Mouse (Mus musculus): ENCODE measurements around the gene Ascl3. TPM values are rescaled to one million over a fixed set of nuclear protein-coding genes. Genes with fewer than 3 reads are reported as not detected.
A peak's percentile ranks its signal among the peaks of the same experiment; 100 is the strongest.

Ascl3 gene
- total RNA-seq, 2 experiments from 2014 or later, result not detected

DNA sequence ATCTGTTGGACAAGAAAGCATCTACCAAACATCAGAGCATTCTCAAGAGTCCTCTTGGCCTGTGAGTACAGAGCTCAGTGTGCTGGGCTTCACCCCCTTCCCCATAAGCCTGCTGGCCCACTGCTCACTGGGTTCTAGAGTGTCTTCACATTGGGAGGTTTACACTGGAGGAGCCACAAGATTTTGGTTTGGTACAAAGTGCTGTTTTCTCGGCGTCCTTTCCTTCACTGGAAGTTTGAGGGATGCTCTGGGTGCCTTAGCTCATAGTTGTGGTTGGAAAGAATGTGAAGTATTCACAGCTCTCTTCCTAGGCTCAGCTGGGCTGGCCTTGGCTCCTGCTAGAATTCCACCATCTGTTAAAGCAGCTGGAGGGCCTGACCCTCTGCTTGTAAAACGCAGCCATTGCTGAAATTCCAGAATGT is 22.6 kb downstream of the Ascl3 start:
- peak; percentile 78 for DNase-seq

- DNase-seq, result no peak
These were observed 24.3 kb downstream of the Ascl3 start for GRCm38 (mm10) chr7:109707023-109707785.

DNA sequence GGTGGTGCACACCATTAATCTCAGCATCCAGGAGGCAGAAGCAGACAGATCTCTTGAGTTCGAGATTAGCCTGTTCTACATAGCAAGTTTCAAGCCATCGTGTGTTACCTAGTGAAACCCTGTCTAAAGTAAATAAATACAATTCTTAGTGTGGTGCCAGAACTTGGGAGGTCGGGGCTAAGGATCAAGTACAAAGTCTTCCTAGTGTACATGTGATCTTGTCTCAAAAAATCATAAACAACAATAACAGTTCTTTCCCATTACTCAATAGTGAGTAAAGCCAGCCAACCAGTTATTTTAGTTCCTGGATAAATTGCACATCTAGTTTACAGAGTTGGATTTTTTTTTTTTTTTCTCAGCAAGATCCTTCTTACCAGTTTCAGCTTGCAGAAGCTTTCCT is 27.1 kb downstream of the Ascl3 start:
- DNase-seq, result no peak

DNA sequence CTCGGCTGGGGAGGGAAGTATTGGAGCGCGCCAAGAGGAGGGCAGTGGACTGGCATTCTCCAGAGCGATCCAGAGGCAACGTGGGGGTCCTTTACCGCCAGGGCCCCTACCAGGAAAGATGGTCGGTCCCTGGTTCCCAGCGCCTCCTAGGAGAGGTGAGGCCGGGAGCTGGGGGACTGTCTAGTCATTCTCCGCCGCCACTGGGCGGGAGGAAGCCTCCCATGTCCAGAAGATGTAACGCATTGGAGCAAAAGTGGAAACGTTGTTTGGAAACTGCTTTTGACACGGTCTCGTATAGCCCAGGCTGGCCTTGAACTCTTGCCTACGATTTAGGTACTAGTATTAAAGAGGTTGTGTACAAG is 27.5 kb downstream of the Ascl3 start:
- no peak for DNase-seq

GRCm38 (mm10) chr7:109703190-109704015 is 28.1 kb downstream of the Ascl3 start, which contains the start of the genes St5 and Akip1:
St5 (minus strand) TSS chr7:109703605.
Akip1 (plus strand) TSS chr7:109703690.
- peak; percentile 94 for DNase-seq

- DNase-seq, result no peak
These were observed 28.8 kb downstream of the Ascl3 start for GRCm38 (mm10) chr7:109702721-109703120.

DNA sequence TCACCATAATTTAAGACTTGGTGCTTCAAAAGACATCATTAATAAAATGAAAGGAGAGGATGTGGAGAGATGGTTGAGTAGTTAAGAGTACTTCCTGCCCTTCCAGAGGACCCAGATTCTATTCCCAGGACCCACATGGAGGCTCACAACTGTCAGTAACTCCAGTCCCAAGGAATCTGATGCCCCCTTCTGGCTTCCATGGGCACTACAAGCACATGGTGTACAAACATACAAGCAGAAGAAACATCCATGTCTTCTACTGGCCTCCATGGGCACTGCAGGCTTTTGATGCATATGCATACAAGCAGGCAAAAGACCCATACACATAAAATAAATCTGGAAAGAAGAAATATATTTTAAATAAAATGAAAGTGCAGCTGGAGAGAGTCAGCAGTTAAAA is 31.3 kb downstream of the Ascl3 start:
- no peak for DNase-seq

DNA sequence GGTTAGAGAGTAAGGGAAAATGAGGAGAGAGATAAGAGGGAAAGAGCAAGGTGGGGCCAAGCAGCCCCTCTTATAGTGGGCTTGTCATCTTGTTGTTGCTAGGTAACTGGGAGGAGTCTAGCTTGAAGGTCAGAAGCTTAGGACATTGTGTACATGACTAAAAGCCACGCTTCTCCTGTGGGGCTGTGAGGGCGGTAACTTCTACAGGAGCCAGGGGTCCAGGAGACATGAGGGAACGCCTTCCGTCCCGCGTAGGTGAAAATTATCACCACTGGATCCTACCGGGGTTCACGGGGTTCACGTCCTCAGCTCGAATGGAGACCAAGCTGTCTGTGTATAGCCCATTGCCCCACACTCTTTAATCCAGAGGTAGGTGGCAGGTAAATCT is 36.2 kb downstream of the Ascl3 start:
- no peak for DNase-seq

DNA sequence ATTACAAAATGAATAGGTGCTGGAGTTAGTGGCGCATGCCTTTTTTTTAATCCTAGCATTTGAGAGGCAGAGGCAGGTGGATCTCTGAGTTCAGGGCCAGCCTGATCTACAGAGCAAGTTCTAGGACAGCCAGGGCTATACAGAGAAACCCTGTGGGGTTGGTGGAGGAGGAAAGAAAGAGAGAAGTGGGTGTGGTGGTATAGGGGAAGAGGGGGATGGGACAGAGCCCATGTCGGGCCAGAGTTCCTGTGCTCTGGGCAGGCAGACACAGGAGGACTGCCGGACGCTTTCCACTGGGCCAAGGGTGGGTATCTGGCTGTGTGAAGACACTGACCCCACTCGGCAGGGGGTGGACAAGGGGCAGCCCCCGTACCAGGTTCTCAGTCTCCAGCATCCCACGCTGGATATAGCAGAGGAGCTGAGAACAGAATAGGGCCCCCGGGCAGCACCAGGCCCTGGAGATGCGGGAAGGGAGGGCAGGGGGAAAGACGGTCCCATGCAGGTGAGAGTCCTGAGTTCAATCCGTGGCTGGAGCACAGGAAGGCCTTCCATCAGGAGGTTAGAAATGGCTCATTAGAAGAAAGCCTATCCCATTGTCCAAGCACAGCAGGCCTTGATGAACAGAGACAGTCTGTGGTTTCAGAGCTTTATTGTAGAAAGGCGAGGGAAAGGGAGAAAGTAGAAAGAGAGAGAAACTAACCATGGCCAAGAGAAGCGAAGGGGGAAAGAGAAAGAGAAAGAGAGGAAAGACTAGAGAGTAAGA is 36.8 kb downstream of the Ascl3 start:
- DNase-seq, result no peak

GRCm38 (mm10) chr7:109690961-109691360 is 40.6 kb downstream of the Ascl3 start:
- DNase-seq, result no peak

DNA sequence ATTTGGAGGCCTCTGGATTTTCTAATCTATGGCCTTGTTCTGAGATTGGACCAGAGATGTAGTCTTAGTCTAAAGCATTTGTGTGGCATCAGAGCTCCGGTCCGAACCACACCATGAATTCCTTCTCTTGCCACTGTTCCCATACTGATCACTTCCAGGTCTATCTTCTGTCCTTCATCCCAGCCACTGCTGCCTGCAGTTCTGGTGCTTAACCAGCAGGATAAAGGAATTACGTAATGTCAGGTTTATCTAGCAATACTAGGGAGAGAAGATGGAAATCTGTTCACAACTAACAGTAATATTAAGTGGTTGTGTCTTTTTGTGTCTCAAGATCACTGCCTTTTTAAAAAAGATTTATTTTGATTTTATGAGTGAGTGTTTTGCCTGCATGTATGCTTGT is 41.4 kb downstream of the Ascl3 start:
- no peak for DNase-seq

- DNase-seq, result no peak
These were observed 44.9 kb downstream of the Ascl3 start for GRCm38 (mm10) chr7:109686585-109687128.

DNA sequence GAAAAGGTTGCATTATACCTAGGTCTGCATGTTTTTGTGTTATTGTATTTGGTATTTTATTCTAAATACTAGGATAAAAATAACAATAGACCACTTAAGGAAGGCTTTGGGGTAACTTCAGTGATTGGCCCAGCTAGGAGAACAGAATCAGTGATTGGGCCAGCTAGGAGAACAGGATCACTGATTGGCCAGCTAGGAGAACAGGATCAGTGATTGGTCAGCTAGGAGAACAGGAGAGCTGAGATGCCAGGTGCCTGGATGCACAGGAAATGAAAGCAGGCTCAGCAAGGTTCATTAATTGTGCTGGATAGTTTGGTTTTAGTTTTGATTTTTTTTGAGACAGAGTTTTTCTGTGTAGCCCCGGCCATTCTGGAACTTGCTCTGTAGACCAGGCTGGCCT is 50.6 kb downstream of the Ascl3 start:
- DNase-seq, result no peak

DNA sequence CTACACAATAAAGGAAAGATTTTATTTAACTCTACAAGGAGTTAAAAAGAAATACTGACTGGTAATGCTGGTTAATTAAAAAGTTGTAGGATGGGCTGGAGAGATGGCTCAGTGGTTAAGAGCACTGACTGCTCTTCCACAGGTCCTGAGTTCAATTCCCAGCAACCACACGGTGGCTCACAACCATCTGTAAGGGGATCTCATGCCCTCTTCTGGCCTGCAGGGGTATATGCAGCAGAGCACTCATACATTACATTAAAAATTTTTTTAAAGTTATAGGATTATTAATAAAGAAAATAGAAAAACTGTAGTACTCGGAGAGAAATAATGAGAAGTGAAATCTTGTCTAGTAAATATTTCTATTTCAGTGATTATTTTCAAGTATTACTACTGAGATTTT is 51.2 kb downstream of the Ascl3 start:
- no peak for DNase-seq

Other genes with a start within 250 kb of the Ascl3 start
- gene Trim66, start 223.6 kb downstream of the Ascl3 start, total RNA-seq (2021), result under 1 TPM; 0.13 TPM
- gene Rpl27a, start 212.6 kb downstream of the Ascl3 start, total RNA-seq (2021), result 10 to 100 TPM; 58.5 to 72.2 TPM
- gene St5, start 28.1 kb downstream of the Ascl3 start, total RNA-seq (2021), result 1 to 10 TPM; 8.0 to 8.3 TPM
- 1 to 10 TPM; 5.4 to 8.2 TPM for gene Akip1, start 28.0 kb downstream of the Ascl3 start, total RNA-seq (2021)
- not detected for gene BC051019, start 7.9 kb downstream of the Ascl3 start, total RNA-seq (2021)
- 10 to 100 TPM; 24.5 to 25.9 TPM for gene Tmem9b, start 21.1 kb upstream of the Ascl3 start, total RNA-seq (2021)
- gene Nrip3, start 50.3 kb upstream of the Ascl3 start, total RNA-seq (2021), result under 1 TPM; 0.08 to 0.70 TPM
- gene Scube2, start 134.0 kb upstream of the Ascl3 start, total RNA-seq (2021), result 1 to 10 TPM; 3.9 to 4.3 TPM
- 10 to 100 TPM; 52.1 to 53.5 TPM for gene Dennd5a, start 228.7 kb upstream of the Ascl3 start, total RNA-seq (2021)